Mouse (Mus musculus) bone marrow macrophage, adult 2 months (primary cell): ENCODE results near the gene Tmem131.

Experiments
- CTCF ChIP-seq: IDR thresholded peaks from 2 replicates; pipeline ENCODE4 v1.5.1; 2012; ENCODE audit warnings: low read depth, mild to moderate bottlenecking, low read length, moderate library complexity
- POLR2A ChIP-seq: IDR thresholded peaks from 2 replicates; pipeline ENCODE4 v1.6.1; 2012; ENCODE audit warnings: mild to moderate bottlenecking, low read depth, low read length, borderline replicate concordance

DNA sequence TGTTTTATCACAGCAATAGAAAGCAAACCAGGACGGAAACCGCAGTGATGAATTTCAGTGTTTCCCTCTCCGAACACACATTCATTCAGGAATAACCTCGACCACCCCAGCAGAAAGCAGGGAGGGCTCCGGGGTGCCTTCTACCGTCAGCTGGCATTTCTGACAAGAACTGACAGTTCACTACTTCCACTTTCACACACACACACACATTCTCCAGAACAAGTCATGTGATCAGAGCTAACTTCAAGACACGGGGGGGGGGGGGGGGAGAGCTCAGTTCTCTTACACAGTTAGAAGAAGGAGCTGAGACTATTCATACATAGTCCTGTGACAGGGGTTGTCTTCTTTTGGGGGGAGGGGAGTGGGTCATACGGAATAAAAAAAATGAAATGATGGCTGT is 4.0 kb upstream of the Tmem131 start:
- TF ChIP-seq POLR2A (no peak), CTCF (no peak)
